Mouse (Mus musculus): ENCODE measurements around the gene Rsl24d1.

DNA sequence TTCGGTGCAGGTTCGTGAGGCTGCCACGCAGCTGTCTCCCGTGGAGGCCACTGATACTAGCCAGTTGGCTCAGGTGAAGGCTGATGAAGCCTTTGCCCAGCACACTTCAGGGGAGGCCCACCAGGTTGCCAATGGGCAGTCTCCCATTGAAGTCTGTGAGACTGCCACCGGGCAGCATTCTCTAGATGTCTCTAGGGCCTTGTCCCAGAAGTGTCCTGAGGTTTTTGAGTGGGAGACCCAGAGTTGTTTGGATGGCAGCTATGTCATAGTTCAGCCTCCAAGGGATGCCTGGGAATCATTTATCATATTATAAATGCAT lies 9.4 kb upstream of the Rsl24d1 start:
- TF ChIP-seq CTCF (IDR thresholded peaks at IDR 0.05; ENCODE audit: extremely low read depth, insufficient read length, insufficient replicate concordance, low read depth, low read length) (no peak), POLR2A (IDR thresholded peaks at IDR 0.05; ENCODE audit: low read depth, low read length) (no peak)

Measured in small intestine, adult 2 months (tissue).